Mouse (Mus musculus) heart, embryonic 13.5 days (tissue): Measurements from ENCODE around the gene Cdkn2aip. TPM values are rescaled to one million over a fixed set of nuclear protein-coding genes. Genes with fewer than 3 reads are reported as not detected.

Experiments used
- ATAC-seq: fragments of 200-750 bp; cut with Nextera tagmentation; 2 replicates; pipeline ENCODE4 v1.8.0; 2017; ENCODE audit warnings: moderate TSS enrichment; ENCODE audit not compliant: insufficient number of reproducible peaks, low FRiP score, low TSS enrichment; ENCODE audit errors: extremely low read depth
- H3K27ac ChIP-seq: fragments of 300-500 bp; sonication (generic); replicated peaks from 2 replicates; pipeline ENCODE4 v1.5.1; 2015; ENCODE audit warnings: moderate library complexity, mild to moderate bottlenecking, inconsistent platforms
- H3K27me3 ChIP-seq: fragments of 300-500 bp; sonication (generic); replicated peaks from 2 replicates; pipeline ENCODE4 v1.6.1; 2015; ENCODE audit warnings: mild to moderate bottlenecking, inconsistent platforms
- H3K36me3 ChIP-seq: fragments of 300-500 bp; sonication (generic); 2 replicates; pipeline ENCODE4 v1.6.1; 2015; ENCODE audit warnings: mild to moderate bottlenecking, inconsistent platforms
- H3K4me1 ChIP-seq: fragments of 300-500 bp; sonication (generic); 2 replicates; pipeline ENCODE4 v1.6.1; 2015; ENCODE audit warnings: inconsistent platforms
- H3K4me2 ChIP-seq: fragments of 300-500 bp; sonication (generic); 2 replicates; pipeline ENCODE4 v1.6.1; 2015; ENCODE audit warnings: inconsistent platforms, mild to moderate bottlenecking, moderate library complexity
- H3K4me3 ChIP-seq: fragments of 300-500 bp; sonication (generic); 2 replicates; pipeline ENCODE4 v1.5.1; 2015; ENCODE audit warnings: moderate library complexity, mild to moderate bottlenecking, inconsistent platforms
- H3K9ac ChIP-seq: fragments of 300-500 bp; sonication (generic); 2 replicates; pipeline ENCODE4 v1.6.1; 2015; ENCODE audit warnings: inconsistent platforms, mild to moderate bottlenecking, moderate library complexity
- H3K9me3 ChIP-seq: fragments of 300-500 bp; sonication (generic); 2 replicates; pipeline ENCODE4 v1.6.1; 2016; ENCODE audit warnings: inconsistent platforms
- WGBS: fragments of 180-500 bp; shearing (Covaris S2); methylation state at CpG from one replicate; pipeline ENCODE4 v1.1.7; 2015; ENCODE audit warnings: mixed read lengths; 5-methylcytosine and 5-hydroxymethylcytosine counted together
- polyA plus RNA-seq: library from polyadenylated mRNA; unstranded; fragments of >200 nt; fragmentation: Nextera tagmentation; extraction: Ambion mirVana; gene quantifications from 2 replicates; pipeline ENCODE4 v1.2.1, GENCODE M21; 2015

Gene Cdkn2aip
- polyA plus RNA-seq = 15.9 and 16.9 TPM in 2 replicates

DNA sequence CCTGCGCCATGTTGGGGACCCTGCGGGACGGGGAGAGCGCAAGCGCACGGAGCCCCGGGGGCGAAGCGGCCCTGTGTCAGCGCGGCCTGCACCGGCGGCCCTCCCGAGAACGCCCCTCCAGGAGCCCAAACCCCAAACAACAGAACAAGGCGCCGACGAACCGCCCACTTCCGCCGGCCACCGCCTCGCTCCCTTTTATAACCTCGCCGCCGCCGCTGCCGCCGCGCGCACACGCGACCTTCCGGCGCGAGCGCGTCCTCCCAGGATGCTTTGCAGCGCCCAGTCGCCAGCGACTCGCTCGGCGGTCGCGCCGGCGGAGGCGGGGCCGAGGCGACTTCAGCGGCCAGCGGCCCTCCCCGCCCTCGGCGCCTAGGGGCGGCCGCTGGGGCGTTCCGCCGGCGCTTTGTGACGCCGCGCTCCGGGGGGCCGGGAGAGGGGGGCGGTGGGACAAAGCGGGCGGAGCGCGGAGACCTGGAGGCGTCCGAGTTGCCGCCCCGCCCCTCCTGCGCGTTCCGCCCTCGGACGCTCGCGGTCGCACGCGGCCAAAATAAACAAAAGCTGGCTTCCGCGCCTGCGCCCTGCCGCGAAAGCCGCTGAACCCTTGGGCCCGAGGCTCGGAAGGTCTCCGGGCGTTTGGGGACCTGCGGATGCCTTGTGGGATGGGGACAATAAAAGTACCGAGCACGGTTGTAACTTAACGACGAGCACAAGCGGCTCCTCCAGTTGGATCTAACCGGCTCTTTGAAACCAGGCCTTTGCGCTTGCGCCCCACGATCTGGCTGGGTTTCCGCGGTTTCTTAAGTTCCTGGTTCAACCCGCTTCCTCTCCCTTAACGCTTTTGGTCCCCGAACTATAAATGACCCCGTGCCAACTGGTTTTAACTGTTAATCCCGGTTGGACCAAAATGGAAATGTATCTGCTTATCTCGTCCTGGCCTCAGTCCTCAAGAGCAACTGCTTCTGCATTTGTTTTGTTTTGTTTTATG lies at the start of gene Cdkn2aip:
Gene Cdkn2aip, minus strand, starts transcription at position 172 of the 985 bp plus-strand sequence.
- H3K4me3 ChIP-seq = peak within 1 kb of the TSS; percentile 99
- peaks cover 18% of the 10 kb centered on the region for H3K36me3 ChIP-seq
- peak within 1 kb of the TSS; percentile 96 for H3K27ac ChIP-seq
- peak; percentile 91 for ATAC-seq
- H3K4me1 ChIP-seq = peaks cover 15% of the 10 kb centered on the region
- H3K9ac ChIP-seq = peak within 1 kb of the TSS; percentile 93
- no peaks in the 10 kb centered on the region for H3K27me3 ChIP-seq
- peak within 1 kb of the TSS; percentile 87 for H3K4me2 ChIP-seq
- under 1% methylated on average over 98 of the region's 114 CpGs for WGBS
- no peaks in the 10 kb centered on the region for H3K9me3 ChIP-seq

DNA sequence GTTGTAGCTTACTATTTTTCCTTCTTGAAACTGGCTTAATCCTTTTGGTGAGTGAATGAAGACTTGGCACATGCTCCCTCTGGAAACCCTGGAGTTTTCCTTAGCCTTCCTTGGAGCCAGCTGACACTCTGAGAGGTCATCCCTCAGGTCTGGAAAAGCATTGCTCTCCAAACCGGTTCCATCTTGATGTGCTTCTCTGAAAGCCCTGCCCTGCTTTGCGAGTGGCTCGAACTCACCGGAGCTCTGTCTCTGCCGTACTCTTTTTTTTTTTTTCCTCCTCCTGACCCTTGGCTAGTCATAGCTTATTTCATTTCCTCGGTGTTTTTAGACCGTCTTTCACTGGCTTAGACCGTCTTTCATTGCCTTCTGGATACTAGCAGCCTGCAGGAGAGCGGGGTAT lies 49.5 kb upstream of the Cdkn2aip start:
- Histone ChIP-seq H3K9me3 (no peaks in the 10 kb centered on the region), H3K27me3 (no peaks in the 10 kb centered on the region; the same call in 1 of the 2 replicates), H3K9ac (no peak overlapping the region), H3K36me3 (no peaks in the 10 kb centered on the region), H3K27ac (no peak overlapping the region), H3K4me1 (peaks cover 13% of the 10 kb centered on the region), H3K4me3 (no peak overlapping the region), H3K4me2 (no peak overlapping the region; the same call in 1 of the 2 replicates)
- 50% methylated on average over 9 of the region's 9 CpGs for WGBS
- ATAC-seq = no peak

DNA sequence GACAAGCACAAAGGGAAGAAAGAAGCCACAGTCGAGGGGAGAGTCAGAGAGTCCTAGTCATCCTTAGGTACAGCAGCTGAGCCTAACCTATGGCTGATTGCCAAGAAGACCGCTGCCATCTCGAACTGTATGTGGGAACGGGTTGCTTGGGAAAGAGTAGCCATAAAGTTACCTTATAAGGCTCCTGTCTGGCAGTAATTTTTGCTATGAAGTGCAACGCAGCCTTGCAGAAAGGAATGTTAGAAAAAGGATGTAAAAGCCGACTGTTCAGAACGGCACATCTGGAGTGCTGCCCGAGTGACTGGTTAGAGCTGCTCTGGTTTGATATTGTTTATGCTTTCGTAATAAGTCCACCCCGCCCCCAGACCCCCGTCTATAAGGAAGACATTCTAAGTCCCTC lies 47.0 kb upstream of the Cdkn2aip start:
- Histone ChIP-seq H3K27me3 (no peaks in the 10 kb centered on the region; the same call in 1 of the 2 replicates), H3K4me3 (no peak overlapping the region), H3K36me3 (no peaks in the 10 kb centered on the region), H3K27ac (no peak overlapping the region), H3K4me2 (no peak overlapping the region), H3K4me1 (peaks cover 13% of the 10 kb centered on the region), H3K9me3 (no peaks in the 10 kb centered on the region), H3K9ac (no peak overlapping the region)
- WGBS = 56% methylated on average over 11 of the region's 11 CpGs
- ATAC-seq = no peak

DNA sequence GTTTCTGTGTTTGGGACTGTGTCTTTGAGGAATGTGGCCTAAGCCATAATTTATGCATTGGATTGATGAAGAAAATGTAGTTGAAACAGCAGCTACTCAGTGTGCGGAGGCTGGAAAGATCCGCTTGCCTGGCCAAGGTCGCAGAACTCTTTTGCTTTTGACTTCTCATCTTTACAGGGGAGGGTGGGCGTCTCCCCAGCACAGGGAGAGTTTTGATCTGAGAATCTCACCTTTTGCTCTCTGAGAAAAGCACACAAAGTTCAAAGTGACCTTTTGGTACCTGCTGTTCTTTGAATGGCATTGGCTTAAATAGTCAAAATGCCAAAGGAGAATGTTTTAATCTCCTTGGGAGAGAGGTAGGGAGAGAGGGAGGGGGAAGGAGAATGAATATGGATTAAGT lies 46.5 kb upstream of the Cdkn2aip start:
- H3K4me3 ChIP-seq = no peak overlapping the region
- no peak for ATAC-seq
- no peak overlapping the region for H3K27ac ChIP-seq
- H3K27me3 ChIP-seq = no peaks in the 10 kb centered on the region; the same call in 1 of the 2 replicates
- H3K4me2 ChIP-seq = no peak overlapping the region
- H3K4me1 ChIP-seq = peaks cover 13% of the 10 kb centered on the region
- no peaks in the 10 kb centered on the region for H3K9me3 ChIP-seq
- WGBS = 63% methylated on average over 4 of the region's 4 CpGs
- H3K9ac ChIP-seq = no peak overlapping the region
- no peaks in the 10 kb centered on the region for H3K36me3 ChIP-seq

DNA sequence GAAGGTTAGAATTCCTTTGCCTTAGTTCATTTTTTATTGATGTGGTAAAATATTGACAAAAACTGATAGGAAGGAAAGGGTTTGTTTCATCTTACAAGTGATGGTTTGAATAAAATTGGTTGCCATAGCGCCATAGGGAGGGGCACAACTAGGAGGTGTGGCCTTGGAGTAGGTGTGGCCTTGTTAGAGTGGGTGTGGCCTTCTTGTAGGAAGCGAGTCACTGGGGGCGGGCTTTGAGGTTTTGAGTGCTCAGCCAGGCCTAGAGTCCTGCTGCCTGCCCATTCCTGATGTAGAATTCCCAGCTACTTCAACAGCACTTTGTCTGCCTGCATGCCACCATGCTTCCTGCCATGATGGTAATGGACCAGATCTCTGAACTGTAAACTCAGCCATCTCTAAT lies 39.4 kb upstream of the Cdkn2aip start:
- 79% methylated on average over 3 of the region's 3 CpGs for WGBS
- no peak overlapping the region for H3K4me2 ChIP-seq
- no peaks in the 10 kb centered on the region for H3K36me3 ChIP-seq
- no peak overlapping the region for H3K4me3 ChIP-seq
- no peak for ATAC-seq
- no peaks in the 10 kb centered on the region for H3K27me3 ChIP-seq
- H3K27ac ChIP-seq = no peak overlapping the region
- H3K9ac ChIP-seq = no peak overlapping the region
- H3K9me3 ChIP-seq = no peaks in the 10 kb centered on the region
- H3K4me1 ChIP-seq = no peaks in the 10 kb centered on the region

DNA sequence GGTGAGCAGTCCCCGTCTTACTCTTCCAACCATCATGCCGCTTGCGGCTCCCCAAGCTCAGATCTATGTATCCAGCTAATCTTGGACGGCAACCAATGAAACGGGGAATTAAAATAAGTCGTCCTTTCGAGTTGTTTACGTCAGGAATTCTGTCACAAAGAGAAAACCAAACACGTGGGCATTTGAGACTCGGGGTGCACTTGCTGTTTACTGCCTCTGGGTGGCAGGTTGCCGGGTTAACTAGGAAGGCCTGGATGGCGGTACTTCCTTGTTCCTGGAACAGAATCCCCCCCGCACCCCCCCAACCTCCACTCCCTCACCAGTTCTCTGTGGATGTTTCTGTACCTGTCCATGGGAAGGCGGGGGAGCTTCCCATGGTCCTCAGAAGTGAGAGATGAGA lies 36.4 kb upstream of the Cdkn2aip start:
- H3K27me3 ChIP-seq = no peaks in the 10 kb centered on the region
- H3K4me2 ChIP-seq = peak overlapping the region; percentile 54
- no peak overlapping the region for H3K27ac ChIP-seq
- no peak overlapping the region for H3K9ac ChIP-seq
- 30% methylated on average over 14 of the region's 14 CpGs for WGBS
- H3K36me3 ChIP-seq = no peaks in the 10 kb centered on the region
- no peaks in the 10 kb centered on the region for H3K4me1 ChIP-seq
- peak overlapping the region; percentile 27 for H3K4me3 ChIP-seq
- H3K9me3 ChIP-seq = no peaks in the 10 kb centered on the region
- ATAC-seq = no peak

DNA sequence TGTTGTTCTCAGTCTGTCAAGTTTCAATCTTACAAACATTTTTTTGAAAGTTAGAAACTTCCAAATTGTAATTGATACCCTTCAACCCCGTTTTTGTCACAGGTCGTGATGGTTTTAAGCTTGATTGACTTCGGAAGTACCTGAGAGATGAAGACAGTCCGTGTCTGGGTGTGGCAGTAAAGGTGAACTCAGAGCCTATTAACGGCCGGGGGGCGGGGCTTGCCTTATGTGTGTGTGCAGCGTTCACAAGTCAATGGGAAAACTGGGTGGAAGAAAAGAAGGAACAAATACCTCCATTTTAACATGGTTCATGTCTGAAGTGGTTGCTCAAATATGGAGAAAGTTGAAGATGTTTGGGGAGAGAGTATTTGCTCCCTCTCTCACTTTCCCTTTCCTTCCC lies 35.8 kb upstream of the Cdkn2aip start:
- 61% methylated on average over 8 of the region's 8 CpGs for WGBS
- Histone ChIP-seq H3K9me3 (no peaks in the 10 kb centered on the region), H3K27me3 (no peaks in the 10 kb centered on the region), H3K9ac (no peak overlapping the region), H3K4me1 (no peaks in the 10 kb centered on the region), H3K27ac (no peak overlapping the region), H3K36me3 (no peaks in the 10 kb centered on the region), H3K4me2 (peak overlapping the region; percentile 54), H3K4me3 (peak overlapping the region; percentile 27)
- no peak for ATAC-seq

DNA sequence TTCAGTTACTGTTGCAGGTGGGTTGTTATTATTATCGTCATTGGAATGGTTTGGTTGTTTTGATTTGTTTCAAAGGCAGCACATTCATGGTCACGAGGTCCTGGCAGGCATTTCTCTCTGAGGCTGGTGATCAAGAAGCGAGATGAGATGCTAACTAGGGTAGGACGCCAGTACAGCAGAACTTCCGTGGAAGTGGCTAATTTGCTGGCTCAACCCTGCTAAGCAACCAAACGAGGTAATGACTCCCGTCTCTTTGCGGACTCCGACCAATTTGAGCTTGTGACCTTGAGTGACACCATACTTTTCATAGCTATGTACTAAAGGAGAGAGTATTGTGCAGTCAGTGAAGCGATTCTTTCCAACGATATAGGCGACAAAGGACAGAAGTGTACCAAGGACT lies 32.6 kb upstream of the Cdkn2aip start:
- WGBS = 68% methylated on average over 12 of the region's 12 CpGs
- Histone ChIP-seq H3K27me3 (peaks cover 11% of the 10 kb centered on the region), H3K4me2 (no peak overlapping the region), H3K27ac (no peak overlapping the region), H3K9me3 (no peaks in the 10 kb centered on the region), H3K4me1 (0 out of 2 replicates have a peak, but pooled peaks cover 4% of the 10 kb centered on the region), H3K9ac (no peak overlapping the region), H3K36me3 (no peaks in the 10 kb centered on the region), H3K4me3 (no peak overlapping the region)
- ATAC-seq = no peak

DNA sequence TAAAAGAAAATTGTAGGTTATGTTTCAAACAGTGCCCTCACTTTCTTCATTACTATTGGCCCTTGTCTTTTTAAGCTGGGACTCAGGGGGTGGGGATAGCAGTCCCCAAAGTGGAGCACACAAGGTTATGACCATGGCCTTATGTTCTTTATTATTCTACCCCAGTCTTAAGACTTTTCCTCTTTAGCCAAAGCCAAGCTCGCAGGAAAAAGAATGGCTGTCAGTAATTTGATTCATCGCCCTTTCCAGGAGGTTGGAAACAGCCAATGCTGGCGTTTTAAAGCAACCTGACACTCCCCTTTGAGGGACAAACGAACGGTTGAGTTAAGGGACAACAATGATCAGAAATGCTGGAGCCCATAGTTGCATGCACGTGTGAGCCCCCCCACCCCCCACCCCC lies 32.1 kb upstream of the Cdkn2aip start:
- WGBS = 46% methylated on average over 6 of the region's 6 CpGs
- H3K9ac ChIP-seq = no peak overlapping the region

DNA sequence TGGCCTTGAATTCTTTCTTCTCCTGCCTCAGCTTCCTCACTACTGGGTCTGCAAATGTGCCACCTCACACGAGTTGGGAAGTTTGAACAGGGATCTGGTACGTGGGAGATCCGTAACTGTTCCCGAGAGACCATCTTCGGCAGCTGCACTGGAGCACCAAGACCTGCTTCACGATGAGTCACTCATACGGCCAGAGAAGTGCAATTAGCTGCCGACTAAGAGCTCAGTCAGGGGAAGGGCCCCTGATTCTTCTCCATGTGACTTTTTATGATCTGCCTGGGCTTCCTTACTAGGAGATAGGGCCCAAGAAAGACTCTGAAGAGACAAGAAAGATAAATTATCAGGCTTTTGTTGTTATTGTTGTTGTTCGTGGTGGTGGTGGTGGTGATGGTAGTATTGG lies 31.1 kb upstream of the Cdkn2aip start:
- no peak overlapping the region for H3K9ac ChIP-seq
- WGBS = 72% methylated on average over 9 of the region's 9 CpGs

More for the DNA sequence above, 32.1 kb upstream of the Cdkn2aip start:
- Histone ChIP-seq H3K4me1 (0 out of 2 replicates have a peak, but pooled peaks cover 4% of the 10 kb centered on the region), H3K4me2 (no peak overlapping the region), H3K27me3 (peaks cover 12% of the 10 kb centered on the region), H3K9me3 (no peaks in the 10 kb centered on the region), H3K36me3 (no peaks in the 10 kb centered on the region), H3K27ac (no peak overlapping the region), H3K4me3 (no peak overlapping the region)
- ATAC-seq = no peak

DNA sequence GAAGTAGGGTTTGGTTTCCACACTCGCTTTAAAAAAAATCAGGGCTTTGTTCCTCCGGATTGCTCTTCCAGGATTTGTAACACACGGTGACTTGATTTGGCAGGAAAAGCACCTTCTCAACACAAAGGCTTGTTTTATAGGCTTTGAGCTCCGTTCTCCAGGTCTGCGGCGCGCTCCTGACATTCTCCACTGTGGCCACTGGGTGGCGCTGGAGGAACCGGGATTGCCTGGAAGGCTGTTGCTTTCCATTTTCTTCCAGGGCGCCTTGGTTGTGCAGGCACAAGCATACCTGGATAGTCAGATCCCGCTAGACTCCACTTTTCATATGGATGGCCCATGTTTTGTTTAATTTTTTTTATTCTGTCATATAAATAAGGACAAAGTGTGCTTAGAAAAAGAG lies 29.7 kb upstream of the Cdkn2aip start:
- 4% methylated on average over 11 of the region's 11 CpGs for WGBS
- Histone ChIP-seq H3K9me3 (no peaks in the 10 kb centered on the region), H3K4me1 (0 out of 2 replicates have a peak, but pooled peaks cover 4% of the 10 kb centered on the region), H3K4me2 (peak overlapping the region; percentile 54), H3K4me3 (0 out of 2 replicates have a peak overlapping the region, but pooled peaks have one; percentile 13), H3K9ac (peak overlapping the region; percentile 37; the same call in 1 of the 2 replicates), H3K27me3 (peaks cover 12% of the 10 kb centered on the region), H3K36me3 (no peaks in the 10 kb centered on the region), H3K27ac (no peak overlapping the region)
- ATAC-seq = no peak

More for the DNA sequence above, 31.1 kb upstream of the Cdkn2aip start:
- H3K27ac ChIP-seq = no peak overlapping the region
- 0 out of 2 replicates have a peak, but pooled peaks cover 4% of the 10 kb centered on the region for H3K4me1 ChIP-seq
- no peaks in the 10 kb centered on the region for H3K36me3 ChIP-seq
- H3K4me2 ChIP-seq = no peak overlapping the region
- H3K9me3 ChIP-seq = no peaks in the 10 kb centered on the region
- H3K4me3 ChIP-seq = no peak overlapping the region
- peaks cover 12% of the 10 kb centered on the region for H3K27me3 ChIP-seq
- no peak for ATAC-seq
